Mouse (Mus musculus) B cell, adult 2 months (primary cell): ENCODE measurements around the gene Tac1.
"Not testable (repeated sequence)": the region's sequence is repeated elsewhere in the genome, so short reads cannot be mapped to it uniquely, and the experiment has no call there.

Experiments used
- DNase-seq, 2 experiments: peaks; one replicate each; pipeline ENCODE4 v3.0.0; 2022

Gene Tac1

GRCm38 (mm10) chr6:7554829-7555391 lies at the start of gene Tac1:
Tac1 (plus strand) TSS chr6:7554879.
- no peak for DNase-seq

- DNase-seq = not testable (repeated sequence)
Observed at GRCm38 (mm10) chr6:7543511-7543910, 11.2 kb upstream of the Tac1 start.

- no peak for DNase-seq
Observed at GRCm38 (mm10) chr6:7555688-7556476, 1.2 kb downstream of the Tac1 start.

GRCm38 (mm10) chr6:7558164-7558563 lies 3.5 kb downstream of the Tac1 start:
- no peak for DNase-seq

- DNase-seq = no peak
Observed at GRCm38 (mm10) chr6:7562524-7562923, 7.8 kb downstream of the Tac1 start.

GRCm38 (mm10) chr6:7564537-7564936 lies 9.9 kb downstream of the Tac1 start:
- DNase-seq = no peak

- DNase-seq = no peak
Observed at GRCm38 (mm10) chr6:7571144-7571543, 16.5 kb downstream of the Tac1 start.

GRCm38 (mm10) chr6:7578031-7578430 lies 23.4 kb downstream of the Tac1 start:
- DNase-seq = no peak

- DNase-seq = no peak
Observed at GRCm38 (mm10) chr6:7594445-7594844, 39.8 kb downstream of the Tac1 start.

GRCm38 (mm10) chr6:7598416-7598815 lies 43.7 kb downstream of the Tac1 start:
- no peak for DNase-seq

- no peak for DNase-seq
Observed at GRCm38 (mm10) chr6:7600228-7600627, 45.5 kb downstream of the Tac1 start.

- DNase-seq = no peak
Observed at GRCm38 (mm10) chr6:7601353-7602094, 46.8 kb downstream of the Tac1 start.

- not testable (repeated sequence) for DNase-seq
Observed at GRCm38 (mm10) chr6:7613676-7614075, 59.0 kb downstream of the Tac1 start.
